Mouse (Mus musculus): Measurements from ENCODE around the gene Ptpn1. TPM values are rescaled to one million over a fixed set of nuclear protein-coding genes. Genes with fewer than 3 reads are reported as not detected.
A peak's percentile ranks its signal among the peaks of the same experiment; 100 is the strongest.

The Ptpn1 gene
- polyA plus RNA-seq, 1 experiment, result 24.4 TPM

DNA sequence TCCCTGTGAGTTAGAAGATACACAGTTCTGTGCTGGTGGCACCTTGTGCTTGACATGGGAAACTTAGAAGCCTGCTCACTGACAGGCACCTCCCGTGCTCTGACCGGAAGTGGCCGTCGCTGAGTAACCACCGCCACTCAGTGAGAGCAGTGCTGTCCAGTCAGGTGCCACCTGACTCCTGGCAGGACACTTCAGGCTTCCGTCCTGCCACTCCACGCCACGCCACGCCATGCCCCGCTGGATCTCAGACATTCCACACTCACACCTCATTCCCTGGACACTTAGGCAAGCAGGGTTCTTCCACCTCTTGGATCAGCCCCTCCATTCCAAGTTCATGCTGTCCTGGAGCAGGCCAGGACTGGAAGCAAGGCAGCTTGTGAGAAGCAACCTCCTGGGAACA is 46.4 kb downstream of the Ptpn1 start:
- Histone ChIP-seq H3K4me3 (ENCODE audit: low read depth, low read length) (no peak overlapping the region), H3K27ac (ENCODE audit: insufficient read depth, low read depth, low read length) (no peak overlapping the region), H3K27me3 (ENCODE audit: control insufficient read depth, insufficient read depth, low read length) (no peaks in the 10 kb centered on the region), H3K4me1 (ENCODE audit: control insufficient read depth, insufficient read depth, insufficient read length, low read length) (peaks cover 2% of the 10 kb centered on the region; the same call in 1 of the 2 replicates), H3K36me3 (ENCODE audit: control insufficient read depth, insufficient read depth, low read length) (peaks cover 38% of the 10 kb centered on the region)
- TF ChIP-seq POLR2A (IDR thresholded peaks at IDR 0.05; ENCODE audit: low read depth, low read length) (no peak), CTCF (IDR thresholded peaks at IDR 0.05; ENCODE audit: extremely low read depth, insufficient read length, insufficient replicate concordance, low read depth, low read length) (no peak)
- WGBS, result 87% methylated on average over 10 of the region's 10 CpGs

- no peak overlapping the region for H3K4me3 ChIP-seq (ENCODE audit: low read depth, low read length)
- TF ChIP-seq POLR2A (IDR thresholded peaks at IDR 0.05; ENCODE audit: low read depth, low read length), result no peak
- no peaks in the 10 kb centered on the region for H3K27me3 ChIP-seq (ENCODE audit: control insufficient read depth, insufficient read depth, low read length)
- H3K36me3 ChIP-seq (ENCODE audit: control insufficient read depth, insufficient read depth, low read length), result peaks cover 24% of the 10 kb centered on the region
- WGBS, result 80% methylated on average over 10 of the region's 10 CpGs
- H3K27ac ChIP-seq (ENCODE audit: insufficient read depth, low read depth, low read length), result no peak overlapping the region
- H3K4me1 ChIP-seq (ENCODE audit: control insufficient read depth, insufficient read depth, insufficient read length, low read length), result peaks cover 2% of the 10 kb centered on the region; the same call in 1 of the 2 replicates
These were observed 48.5 kb downstream of the Ptpn1 start for GRCm38 (mm10) chr2:167980391-167980790.

DNA sequence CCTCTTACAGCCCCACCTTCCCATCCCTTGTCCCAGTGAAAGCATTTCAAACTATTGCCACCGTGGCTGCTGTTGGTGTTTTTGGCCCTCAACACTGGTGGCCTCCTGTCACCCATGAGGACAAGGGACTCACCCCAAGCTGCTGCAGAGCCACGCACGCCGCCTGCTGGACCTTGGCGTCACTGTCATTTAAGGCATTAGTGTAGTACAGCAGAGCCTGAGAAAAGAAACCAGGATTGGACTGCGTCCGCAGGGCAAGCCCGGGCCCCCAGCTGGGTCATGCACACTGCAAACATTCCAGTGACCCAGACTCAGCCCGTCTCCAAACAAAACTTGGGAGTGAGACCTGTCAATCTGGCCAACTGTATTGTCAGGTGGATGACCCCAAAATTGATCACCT is 50.8 kb downstream of the Ptpn1 start:
- 44% methylated on average over 9 of the region's 9 CpGs for WGBS
- Histone ChIP-seq H3K4me1 (ENCODE audit: control insufficient read depth, insufficient read depth, insufficient read length, low read length) (peaks cover 4% of the 10 kb centered on the region; the same call in 1 of the 2 replicates), H3K4me3 (ENCODE audit: low read depth, low read length) (no peak overlapping the region), H3K27ac (ENCODE audit: insufficient read depth, low read depth, low read length) (no peak overlapping the region), H3K27me3 (ENCODE audit: control insufficient read depth, insufficient read depth, low read length) (no peaks in the 10 kb centered on the region), H3K36me3 (ENCODE audit: control insufficient read depth, insufficient read depth, low read length) (peaks cover 4% of the 10 kb centered on the region)
- TF ChIP-seq CTCF (IDR thresholded peaks at IDR 0.05; ENCODE audit: extremely low read depth, insufficient read length, insufficient replicate concordance, low read depth, low read length) (peak; percentile 36; the same call in 1 of the 2 replicates), POLR2A (IDR thresholded peaks at IDR 0.05; ENCODE audit: low read depth, low read length) (no peak)

- Histone ChIP-seq H3K4me1 (ENCODE audit: control insufficient read depth, insufficient read depth, insufficient read length, low read length) (peaks cover 8% of the 10 kb centered on the region), H3K27ac (ENCODE audit: insufficient read depth, low read depth, low read length) (no peak overlapping the region), H3K36me3 (ENCODE audit: control insufficient read depth, insufficient read depth, low read length) (peaks cover under 1% of the 10 kb centered on the region; the same call in 1 of the 2 replicates), H3K27me3 (ENCODE audit: control insufficient read depth, insufficient read depth, low read length) (no peaks in the 10 kb centered on the region), H3K4me3 (ENCODE audit: low read depth, low read length) (no peak overlapping the region)
- 89% methylated on average over 5 of the region's 5 CpGs for WGBS
- TF ChIP-seq POLR2A (IDR thresholded peaks at IDR 0.05; ENCODE audit: low read depth, low read length) (no peak), CTCF (IDR thresholded peaks at IDR 0.05; ENCODE audit: extremely low read depth, insufficient read length, insufficient replicate concordance, low read depth, low read length) (no peak)
These were observed 52.5 kb downstream of the Ptpn1 start for GRCm38 (mm10) chr2:167984371-167984770.

GRCm38 (mm10) chr2:167984946-167985345 is 53.1 kb downstream of the Ptpn1 start:
- Histone ChIP-seq H3K27me3 (ENCODE audit: control insufficient read depth, insufficient read depth, low read length) (no peaks in the 10 kb centered on the region), H3K4me3 (ENCODE audit: low read depth, low read length) (no peak overlapping the region), H3K27ac (ENCODE audit: insufficient read depth, low read depth, low read length) (no peak overlapping the region), H3K36me3 (ENCODE audit: control insufficient read depth, insufficient read depth, low read length) (no peaks in the 10 kb centered on the region), H3K4me1 (ENCODE audit: control insufficient read depth, insufficient read depth, insufficient read length, low read length) (peaks cover 8% of the 10 kb centered on the region)
- 46% methylated on average over 3 of the region's 3 CpGs for WGBS
- TF ChIP-seq POLR2A (IDR thresholded peaks at IDR 0.05; ENCODE audit: low read depth, low read length), result no peak
- no peak for TF ChIP-seq CTCF (IDR thresholded peaks at IDR 0.05; ENCODE audit: extremely low read depth, insufficient read length, insufficient replicate concordance, low read depth, low read length)

- H3K36me3 ChIP-seq (ENCODE audit: control insufficient read depth, insufficient read depth, low read length), result no peaks in the 10 kb centered on the region
- H3K4me3 ChIP-seq (ENCODE audit: low read depth, low read length), result no peak overlapping the region
- H3K4me1 ChIP-seq (ENCODE audit: control insufficient read depth, insufficient read depth, insufficient read length, low read length), result peaks cover 8% of the 10 kb centered on the region
- no peaks in the 10 kb centered on the region for H3K27me3 ChIP-seq (ENCODE audit: control insufficient read depth, insufficient read depth, low read length)
- WGBS, result 17% methylated on average over 7 of the region's 7 CpGs
- no peak overlapping the region for H3K27ac ChIP-seq (ENCODE audit: insufficient read depth, low read depth, low read length)
- TF ChIP-seq CTCF (IDR thresholded peaks at IDR 0.05; ENCODE audit: extremely low read depth, insufficient read length, insufficient replicate concordance, low read depth, low read length), result peak; percentile 71
- TF ChIP-seq POLR2A (IDR thresholded peaks at IDR 0.05; ENCODE audit: low read depth, low read length), result no peak
These were observed 54.9 kb downstream of the Ptpn1 start for GRCm38 (mm10) chr2:167986762-167987161.

DNA sequence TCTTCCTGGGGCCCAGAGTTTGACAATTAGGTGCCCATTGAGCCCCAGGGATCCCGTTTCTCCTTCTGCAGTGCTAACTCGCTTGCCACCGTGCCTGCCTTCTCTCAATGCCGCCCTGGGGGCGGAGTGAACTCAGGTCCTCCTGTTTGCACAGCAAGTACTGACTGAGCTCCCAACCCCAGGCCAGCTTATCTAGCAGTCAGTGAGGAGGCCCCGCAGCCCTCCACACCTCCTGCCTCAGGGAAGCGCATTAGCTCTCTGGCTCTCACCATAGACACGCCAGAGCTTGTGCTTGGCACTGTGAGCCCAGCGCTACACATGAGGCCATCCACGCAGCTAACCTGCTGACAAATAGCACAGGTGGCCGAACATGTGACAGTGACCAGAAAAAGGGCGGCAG is 55.8 kb downstream of the Ptpn1 start:
- Histone ChIP-seq H3K36me3 (ENCODE audit: control insufficient read depth, insufficient read depth, low read length) (no peaks in the 10 kb centered on the region), H3K4me1 (ENCODE audit: control insufficient read depth, insufficient read depth, insufficient read length, low read length) (peaks cover 8% of the 10 kb centered on the region), H3K27me3 (ENCODE audit: control insufficient read depth, insufficient read depth, low read length) (no peaks in the 10 kb centered on the region), H3K4me3 (ENCODE audit: low read depth, low read length) (no peak overlapping the region), H3K27ac (ENCODE audit: insufficient read depth, low read depth, low read length) (no peak overlapping the region)
- TF ChIP-seq POLR2A (IDR thresholded peaks at IDR 0.05; ENCODE audit: low read depth, low read length) (no peak), CTCF (IDR thresholded peaks at IDR 0.05; ENCODE audit: extremely low read depth, insufficient read length, insufficient replicate concordance, low read depth, low read length) (no peak)
- 39% methylated on average over 12 of the region's 12 CpGs for WGBS

- no peak overlapping the region for H3K27ac ChIP-seq (ENCODE audit: insufficient read depth, low read depth, low read length)
- no peak for TF ChIP-seq CTCF (IDR thresholded peaks at IDR 0.05; ENCODE audit: extremely low read depth, insufficient read length, insufficient replicate concordance, low read depth, low read length)
- no peak for TF ChIP-seq POLR2A (IDR thresholded peaks at IDR 0.05; ENCODE audit: low read depth, low read length)
- 45% methylated on average over 14 of the region's 14 CpGs for WGBS
These were observed 57.5 kb downstream of the Ptpn1 start for GRCm38 (mm10) chr2:167989310-167989709.

More at GRCm38 (mm10) chr2:167989310-167989709, 57.5 kb downstream of the Ptpn1 start:
- H3K27me3 ChIP-seq (ENCODE audit: control insufficient read depth, insufficient read depth, low read length), result no peaks in the 10 kb centered on the region
- H3K4me3 ChIP-seq (ENCODE audit: low read depth, low read length), result no peak overlapping the region
- H3K36me3 ChIP-seq (ENCODE audit: control insufficient read depth, insufficient read depth, low read length), result no peaks in the 10 kb centered on the region
- peaks cover 13% of the 10 kb centered on the region for H3K4me1 ChIP-seq (ENCODE audit: control insufficient read depth, insufficient read depth, insufficient read length, low read length)
